Mouse (Mus musculus) limb, embryonic 15.5 days (tissue): Measurements from ENCODE around the gene Fras1. TPM values are rescaled to one million over a fixed set of nuclear protein-coding genes. Genes with fewer than 3 reads are reported as not detected.

Source experiments
- ATAC-seq: fragments of 200-750 bp; cut with Nextera tagmentation; 2 replicates; pipeline ENCODE4 v1.8.0; 2017; ENCODE audit warnings: low read depth, moderate TSS enrichment; ENCODE audit not compliant: insufficient number of reproducible peaks, low FRiP score, low TSS enrichment
- H3K27ac ChIP-seq: fragments of 300-500 bp; sonication (generic); 2 replicates; pipeline ENCODE4 v1.5.1; 2015; ENCODE audit warnings: moderate library complexity, mild to moderate bottlenecking, inconsistent platforms
- H3K27me3 ChIP-seq: fragments of 300-500 bp; sonication (generic); 2 replicates; pipeline ENCODE4 v1.6.1; 2015; ENCODE audit warnings: inconsistent platforms
- H3K36me3 ChIP-seq: fragments of 300-500 bp; sonication (generic); 2 replicates; pipeline ENCODE4 v1.6.1; 2015; ENCODE audit warnings: inconsistent platforms
- H3K4me1 ChIP-seq: fragments of 300-500 bp; sonication (generic); 2 replicates; pipeline ENCODE4 v1.6.1; 2015; ENCODE audit warnings: inconsistent platforms
- H3K4me2 ChIP-seq: fragments of 300-500 bp; sonication (generic); 2 replicates; pipeline ENCODE4 v1.6.1; 2015; ENCODE audit warnings: mild to moderate bottlenecking, inconsistent platforms
- H3K4me3 ChIP-seq: fragments of 300-500 bp; sonication (generic); 2 replicates; pipeline ENCODE4 v1.5.1; 2015; ENCODE audit warnings: mild to moderate bottlenecking, inconsistent platforms
- H3K9ac ChIP-seq: fragments of 300-500 bp; sonication (generic); 2 replicates; pipeline ENCODE4 v1.6.1; 2015; ENCODE audit warnings: inconsistent platforms
- H3K9me3 ChIP-seq: fragments of 300-500 bp; sonication (generic); 2 replicates; pipeline ENCODE4 v1.6.1; 2016; ENCODE audit warnings: inconsistent platforms
- WGBS: fragments of 180-500 bp; shearing (Covaris S2); methylation state at CpG from one replicate; pipeline ENCODE4 v1.1.7; 2015; 5-methylcytosine and 5-hydroxymethylcytosine counted together
- polyA plus RNA-seq: library from polyadenylated mRNA; unstranded; fragments of >200 nt; fragmentation: Nextera tagmentation; extraction: Ambion mirVana; gene quantifications from 2 replicates; pipeline ENCODE4 v1.2.1, GENCODE M21; 2015

Gene Fras1
- 21.2 and 22.8 TPM in 2 replicates for polyA plus RNA-seq

GRCm38 (mm10) chr5:96373567-96373985, at the start of gene Fras1:
Gene Fras1 (plus strand): TSS chr5:96373955.
- ATAC-seq = peak; percentile 59
- peak within 1 kb of the TSS; percentile 94 for H3K4me2 ChIP-seq

DNA sequence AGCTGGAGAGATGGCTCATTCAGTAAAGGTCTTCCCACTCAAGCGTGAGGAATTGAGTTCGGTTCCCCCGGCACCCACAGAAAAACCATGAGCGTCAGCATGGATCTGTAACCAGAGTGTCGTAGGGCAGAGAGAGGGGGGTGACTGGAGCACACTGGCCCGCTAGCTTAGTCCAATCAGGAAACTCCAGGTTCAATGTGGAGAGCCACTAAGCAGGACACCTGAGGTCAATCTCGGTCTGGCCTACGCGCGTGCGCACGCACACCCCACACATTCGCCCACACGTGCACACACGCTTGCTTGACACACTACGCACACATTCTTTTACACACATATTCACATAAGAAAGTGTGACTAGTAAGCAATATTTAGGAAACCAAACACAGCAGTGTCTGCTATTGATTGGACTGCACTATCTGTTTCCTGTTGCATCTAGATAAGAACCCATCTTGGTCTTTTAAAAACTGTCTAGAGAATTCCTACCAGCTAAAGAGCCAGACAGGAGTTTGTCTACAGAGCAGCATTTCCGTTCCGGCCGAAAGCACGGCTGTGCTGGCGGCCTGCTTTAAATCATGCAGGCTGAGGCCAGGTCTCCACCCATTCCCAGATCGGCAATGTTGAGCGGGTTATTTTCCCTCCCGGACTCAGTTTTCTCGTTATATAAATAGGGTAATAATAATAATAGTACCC, 42.6 kb upstream of the Fras1 start:
- H3K27me3 ChIP-seq = no peaks in the 10 kb centered on the region
- 65% methylated on average over 25 of the region's 25 CpGs for WGBS
- H3K9ac ChIP-seq = no peak overlapping the region
- no peak overlapping the region for H3K27ac ChIP-seq
- no peaks in the 10 kb centered on the region for H3K36me3 ChIP-seq
- no peak overlapping the region; the same call in 1 of the 2 replicates for H3K4me3 ChIP-seq
- no peak for ATAC-seq
- peaks cover 8% of the 10 kb centered on the region; the same call in 1 of the 2 replicates for H3K4me1 ChIP-seq
- no peaks in the 10 kb centered on the region for H3K9me3 ChIP-seq
- H3K4me2 ChIP-seq = peak overlapping the region; percentile 31

More at GRCm38 (mm10) chr5:96373567-96373985, at the start of gene Fras1:
- Histone ChIP-seq H3K9me3 (no peaks in the 10 kb centered on the region), H3K27ac (peak within 1 kb of the TSS; percentile 83), H3K36me3 (no peaks in the 10 kb centered on the region), H3K27me3 (0 out of 2 replicates have a peak, but pooled peaks cover 10% of the 10 kb centered on the region), H3K4me1 (peaks cover 15% of the 10 kb centered on the region), H3K4me3 (peak within 1 kb of the TSS; percentile 69), H3K9ac (peak within 1 kb of the TSS; percentile 46)
- WGBS = under 1% methylated on average over 16 of the region's 16 CpGs

DNA sequence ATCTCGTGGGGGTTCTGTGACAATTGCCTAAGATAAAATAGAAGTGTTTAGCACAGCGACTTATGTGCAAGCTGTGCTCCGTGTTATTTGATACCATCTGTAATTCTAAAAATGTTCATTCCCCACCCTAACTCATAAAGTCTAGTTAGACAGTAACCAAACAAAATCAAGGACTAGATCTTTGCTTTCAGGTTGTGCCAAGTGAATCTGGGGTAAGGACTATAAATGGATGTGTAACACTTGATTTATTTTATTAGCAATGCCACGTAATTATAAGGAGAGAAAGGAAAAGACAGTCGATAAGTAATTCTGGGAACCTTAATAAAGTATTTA, 42.1 kb upstream of the Fras1 start:
- H3K9ac ChIP-seq = no peak overlapping the region
- no peaks in the 10 kb centered on the region for H3K36me3 ChIP-seq
- H3K4me2 ChIP-seq = peak overlapping the region; percentile 31
- WGBS = 24% methylated on average over 5 of the region's 5 CpGs
- no peak overlapping the region; the same call in 1 of the 2 replicates for H3K4me3 ChIP-seq
- H3K27me3 ChIP-seq = no peaks in the 10 kb centered on the region
- no peaks in the 10 kb centered on the region for H3K9me3 ChIP-seq
- ATAC-seq = no peak
- no peak overlapping the region for H3K27ac ChIP-seq
- H3K4me1 ChIP-seq = peaks cover 8% of the 10 kb centered on the region; the same call in 1 of the 2 replicates

- no peak for ATAC-seq
- Histone ChIP-seq H3K9me3 (no peaks in the 10 kb centered on the region), H3K36me3 (no peaks in the 10 kb centered on the region), H3K4me2 (no peak overlapping the region), H3K9ac (no peak overlapping the region), H3K4me3 (no peak overlapping the region), H3K27me3 (no peaks in the 10 kb centered on the region), H3K4me1 (peaks cover 8% of the 10 kb centered on the region; the same call in 1 of the 2 replicates), H3K27ac (no peak overlapping the region)
- WGBS = 43% methylated on average over 3 of the region's 3 CpGs
These were observed 39.8 kb upstream of the Fras1 start for GRCm38 (mm10) chr5:96333963-96334362.

DNA sequence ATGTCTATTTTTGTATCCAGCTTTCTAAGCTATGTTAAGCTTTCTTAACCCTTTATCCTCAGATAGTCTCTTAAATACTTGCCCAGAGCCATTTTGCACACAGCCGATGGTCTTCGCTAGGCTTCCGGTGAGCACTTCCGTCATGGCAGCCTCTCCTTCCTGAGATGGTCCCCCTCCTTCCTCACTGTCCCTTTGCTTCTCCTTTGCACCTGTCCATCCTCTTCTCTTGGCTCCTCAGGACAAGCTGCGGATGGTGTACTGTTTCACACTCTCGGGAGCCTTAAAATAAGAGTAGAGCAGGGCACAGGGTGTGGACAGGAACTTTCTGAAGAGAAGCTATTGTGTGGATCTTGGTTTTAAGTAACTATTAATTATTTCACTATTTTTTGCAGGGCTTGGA, 33.2 kb upstream of the Fras1 start:
- Histone ChIP-seq H3K4me1 (no peaks in the 10 kb centered on the region), H3K4me2 (no peak overlapping the region), H3K36me3 (no peaks in the 10 kb centered on the region), H3K9me3 (no peaks in the 10 kb centered on the region), H3K4me3 (no peak overlapping the region), H3K27me3 (no peaks in the 10 kb centered on the region), H3K9ac (no peak overlapping the region), H3K27ac (no peak overlapping the region)
- WGBS = 84% methylated on average over 6 of the region's 6 CpGs
- no peak for ATAC-seq

DNA sequence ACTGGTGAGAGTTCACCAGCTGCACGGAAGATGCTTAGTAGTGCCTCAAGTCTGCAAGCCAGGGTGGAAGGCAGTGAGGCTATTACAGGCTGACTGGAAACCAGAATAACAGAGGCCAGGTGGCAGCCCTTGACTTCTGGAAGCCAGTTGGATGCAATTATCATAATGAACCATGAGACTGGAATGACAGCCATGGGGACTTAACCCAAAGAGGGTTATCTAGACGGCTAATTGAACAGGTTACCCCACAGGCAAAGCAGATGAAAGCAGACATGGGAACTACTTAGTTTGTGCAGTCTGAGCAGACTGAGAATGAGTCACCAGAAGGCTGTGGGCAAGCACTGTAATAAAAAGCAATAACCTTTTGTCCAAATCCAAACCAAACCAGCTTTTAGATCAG, 28.8 kb upstream of the Fras1 start:
- no peak overlapping the region for H3K27ac ChIP-seq
- no peak overlapping the region for H3K9ac ChIP-seq
- H3K9me3 ChIP-seq = no peaks in the 10 kb centered on the region
- no peak overlapping the region for H3K4me3 ChIP-seq
- H3K4me1 ChIP-seq = no peaks in the 10 kb centered on the region
- no peaks in the 10 kb centered on the region for H3K27me3 ChIP-seq
- no peak for ATAC-seq
- H3K4me2 ChIP-seq = no peak overlapping the region
- H3K36me3 ChIP-seq = no peaks in the 10 kb centered on the region
- WGBS = 42% methylated on average over 2 of the region's 2 CpGs

DNA sequence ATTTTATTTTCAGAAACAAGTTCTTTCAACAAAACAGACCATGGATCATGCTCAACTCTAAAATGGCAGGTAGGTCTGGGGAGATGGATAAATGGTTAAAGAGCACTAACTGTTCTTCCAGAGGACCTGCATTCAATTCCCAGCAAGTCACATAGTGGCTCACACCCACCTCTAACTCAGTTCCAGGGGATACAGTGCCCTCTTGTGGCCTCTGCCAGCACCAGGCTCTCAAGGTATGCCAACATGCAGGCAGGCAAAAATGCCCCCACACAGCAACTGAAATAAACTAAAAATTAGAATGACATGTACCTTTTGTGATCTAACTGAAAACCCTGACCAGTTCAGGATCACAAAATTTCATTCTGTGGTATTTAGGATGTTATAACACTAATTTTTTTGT, 21.8 kb upstream of the Fras1 start:
- H3K4me1 ChIP-seq = no peaks in the 10 kb centered on the region
- no peak for ATAC-seq
- no peak overlapping the region for H3K4me2 ChIP-seq
- no peak overlapping the region for H3K9ac ChIP-seq
- no peak overlapping the region for H3K4me3 ChIP-seq
- no peak overlapping the region for H3K27ac ChIP-seq
- H3K36me3 ChIP-seq = no peaks in the 10 kb centered on the region
- no peaks in the 10 kb centered on the region for H3K27me3 ChIP-seq
- no peaks in the 10 kb centered on the region for H3K9me3 ChIP-seq

GRCm38 (mm10) chr5:96363950-96364349, 9.8 kb upstream of the Fras1 start:
- no peaks in the 10 kb centered on the region for H3K4me1 ChIP-seq
- no peaks in the 10 kb centered on the region for H3K36me3 ChIP-seq
- H3K9ac ChIP-seq = no peak overlapping the region
- no peak overlapping the region for H3K4me3 ChIP-seq
- no peak overlapping the region for H3K4me2 ChIP-seq
- H3K27ac ChIP-seq = no peak overlapping the region
- H3K27me3 ChIP-seq = no peaks in the 10 kb centered on the region
- ATAC-seq = no peak
- no peaks in the 10 kb centered on the region for H3K9me3 ChIP-seq
- 51% methylated on average over 4 of the region's 4 CpGs for WGBS

DNA sequence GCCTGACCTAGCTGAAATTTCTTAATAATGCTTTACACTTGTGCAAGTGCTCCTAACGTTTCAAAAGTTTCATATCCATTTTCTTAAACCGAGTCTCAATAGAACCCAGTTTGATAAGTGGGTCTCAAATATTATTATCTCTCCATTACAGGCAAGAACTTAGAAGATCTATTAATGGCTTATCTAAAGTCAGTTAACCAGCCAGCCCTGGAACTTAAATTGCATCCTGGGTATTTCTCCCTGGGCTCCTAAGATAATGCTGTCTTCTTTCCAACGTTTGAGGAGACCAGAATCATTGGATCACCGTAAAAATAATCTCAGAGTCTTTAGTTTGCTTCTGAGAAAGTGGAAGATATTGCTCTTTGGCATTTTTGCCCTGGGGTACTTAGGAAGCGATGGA, 8.2 kb upstream of the Fras1 start:
- Histone ChIP-seq H3K4me3 (no peak overlapping the region), H3K27ac (no peak overlapping the region), H3K4me2 (no peak overlapping the region), H3K9ac (no peak overlapping the region), H3K9me3 (no peaks in the 10 kb centered on the region), H3K4me1 (no peaks in the 10 kb centered on the region), H3K27me3 (no peaks in the 10 kb centered on the region), H3K36me3 (no peaks in the 10 kb centered on the region)
- WGBS = 79% methylated on average over 5 of the region's 5 CpGs
- no peak for ATAC-seq

- H3K9ac ChIP-seq = no peak overlapping the region
- H3K4me3 ChIP-seq = no peak overlapping the region
- H3K4me2 ChIP-seq = no peak overlapping the region
- H3K27me3 ChIP-seq = 0 out of 2 replicates have a peak, but pooled peaks cover 3% of the 10 kb centered on the region
- no peaks in the 10 kb centered on the region for H3K9me3 ChIP-seq
- H3K27ac ChIP-seq = no peak overlapping the region
- H3K4me1 ChIP-seq = no peaks in the 10 kb centered on the region
- no peaks in the 10 kb centered on the region for H3K36me3 ChIP-seq
- no peak for ATAC-seq
These were observed 6.5 kb upstream of the Fras1 start for GRCm38 (mm10) chr5:96367260-96367659.

- no peaks in the 10 kb centered on the region for H3K36me3 ChIP-seq
These were observed 649 bp upstream of the Fras1 start for GRCm38 (mm10) chr5:96373106-96373505.

GRCm38 (mm10) chr5:96373986-96374901, 489 bp downstream of the Fras1 start:
- H3K9ac ChIP-seq = peak overlapping the region; percentile 46
- ATAC-seq = peak; percentile 89
- H3K27ac ChIP-seq = peak overlapping the region; percentile 83
- no peaks in the 10 kb centered on the region for H3K36me3 ChIP-seq
- peaks cover 15% of the 10 kb centered on the region for H3K4me1 ChIP-seq
- H3K9me3 ChIP-seq = no peaks in the 10 kb centered on the region
- WGBS = under 1% methylated on average over 81 of the region's 84 CpGs
- H3K4me2 ChIP-seq = peak overlapping the region; percentile 94
- 0 out of 2 replicates have a peak, but pooled peaks cover 10% of the 10 kb centered on the region for H3K27me3 ChIP-seq
- peak overlapping the region; percentile 69 for H3K4me3 ChIP-seq

More at GRCm38 (mm10) chr5:96373106-96373505, 649 bp upstream of the Fras1 start:
- H3K4me3 ChIP-seq = peak overlapping the region; percentile 69
- H3K4me2 ChIP-seq = peak overlapping the region; percentile 94
- H3K27me3 ChIP-seq = 0 out of 2 replicates have a peak, but pooled peaks cover 10% of the 10 kb centered on the region
- H3K4me1 ChIP-seq = peaks cover 15% of the 10 kb centered on the region
- peak overlapping the region; percentile 83 for H3K27ac ChIP-seq
- WGBS = 29% methylated on average over 6 of the region's 6 CpGs
- ATAC-seq = no peak
- H3K9ac ChIP-seq = peak overlapping the region; percentile 46; the same call in 1 of the 2 replicates
- no peaks in the 10 kb centered on the region for H3K9me3 ChIP-seq
